Mouse (Mus musculus) megakaryocyte, embryonic 14.5 days (primary cell): Measurements from ENCODE around the gene Tceanc. TPM values are rescaled to one million over a fixed set of nuclear protein-coding genes. Genes with fewer than 3 reads are reported as not detected.

Experiments used
- H3K27me3 ChIP-seq: replicated peaks from 2 replicates; pipeline ENCODE3; 2012; ENCODE audit warnings: inconsistent platforms
- H3K36me3 ChIP-seq: replicated peaks from 2 replicates; pipeline ENCODE3; 2012; ENCODE audit warnings: low read length, inconsistent platforms, mixed read lengths
- H3K4me1 ChIP-seq: 2 replicates; pipeline ENCODE4 v1.6.1; 2012; ENCODE audit warnings: inconsistent platforms
- H3K4me3 ChIP-seq: replicated peaks from 2 replicates; pipeline ENCODE3; 2012; ENCODE audit warnings: moderate library complexity, mild to moderate bottlenecking, inconsistent platforms
- H3K9me3 ChIP-seq: 2 replicates; pipeline ENCODE4 v1.6.1; 2012; ENCODE audit warnings: inconsistent platforms
- FLI1 ChIP-seq: IDR thresholded peaks from 2 replicates; pipeline ENCODE4 v1.6.1; 2012; ENCODE audit warnings: low read length, inconsistent platforms, mixed read lengths
- GATA1 ChIP-seq: IDR thresholded peaks from 3 replicates; pipeline ENCODE4 v1.6.1; 2012; ENCODE audit warnings: mixed read lengths, low read length, inconsistent platforms, borderline replicate concordance
- polyA plus RNA-seq: library from polyadenylated mRNA; stranded (reverse); fragments of >175 nt; gene quantifications from 2 replicates; pipeline ENCODE4 v1.2.3, GENCODE M21; 2012; ENCODE audit warnings: low replicate concordance; ENCODE audit not compliant: insufficient read depth

The Tceanc gene
- 0.54 TPM in 1 of 2 replicates, not detected in the other for polyA plus RNA-seq

- Histone ChIP-seq H3K4me3 (no peak within 1 kb of the TSS), H3K27me3 (peaks cover 4% of the 10 kb centered on the region), H3K4me1 (peaks cover 28% of the 10 kb centered on the region), H3K36me3 (no peaks in the 10 kb centered on the region), H3K9me3 (no peaks in the 10 kb centered on the region)
- TF ChIP-seq GATA1, result no peak
- no peak for TF ChIP-seq FLI1
These were observed at the start of gene Tceanc for GRCm38 (mm10) chrX:166518345-166518744. Gene Tceanc, minus strand, starts transcription at chrX:166518567.

- Histone ChIP-seq H3K9me3 (0 out of 2 replicates have a peak, but pooled peaks cover 6% of the 10 kb centered on the region), H3K27me3 (peaks cover 15% of the 10 kb centered on the region), H3K4me1 (no peaks in the 10 kb centered on the region), H3K4me3 (no peak overlapping the region), H3K36me3 (no peaks in the 10 kb centered on the region)
- no peak for TF ChIP-seq GATA1
- TF ChIP-seq FLI1, result no peak
These were observed 47.6 kb upstream of the Tceanc start for GRCm38 (mm10) chrX:166565983-166566382.

GRCm38 (mm10) chrX:166565401-166565800 is 47.0 kb upstream of the Tceanc start:
- Histone ChIP-seq H3K4me3 (no peak overlapping the region), H3K4me1 (no peaks in the 10 kb centered on the region), H3K9me3 (0 out of 2 replicates have a peak, but pooled peaks cover 6% of the 10 kb centered on the region), H3K27me3 (peaks cover 17% of the 10 kb centered on the region), H3K36me3 (no peaks in the 10 kb centered on the region)
- no peak for TF ChIP-seq FLI1
- TF ChIP-seq GATA1, result no peak

GRCm38 (mm10) chrX:166564900-166565299 is 46.5 kb upstream of the Tceanc start:
- TF ChIP-seq FLI1 (no peak), GATA1 (no peak)
- Histone ChIP-seq H3K4me1 (no peaks in the 10 kb centered on the region), H3K4me3 (no peak overlapping the region), H3K27me3 (peaks cover 17% of the 10 kb centered on the region), H3K36me3 (no peaks in the 10 kb centered on the region), H3K9me3 (0 out of 2 replicates have a peak, but pooled peaks cover 6% of the 10 kb centered on the region)

- no peaks in the 10 kb centered on the region for H3K9me3 ChIP-seq
- TF ChIP-seq FLI1, result no peak
- TF ChIP-seq GATA1, result no peak
- no peaks in the 10 kb centered on the region for H3K4me1 ChIP-seq
- H3K27me3 ChIP-seq, result peaks cover 13% of the 10 kb centered on the region
- H3K4me3 ChIP-seq, result no peak overlapping the region
- H3K36me3 ChIP-seq, result no peaks in the 10 kb centered on the region
These were observed 41.0 kb upstream of the Tceanc start for GRCm38 (mm10) chrX:166559333-166559732.

- H3K4me3 ChIP-seq, result no peak overlapping the region
- peaks cover 24% of the 10 kb centered on the region for H3K27me3 ChIP-seq
- H3K36me3 ChIP-seq, result no peaks in the 10 kb centered on the region
- no peaks in the 10 kb centered on the region for H3K9me3 ChIP-seq
- TF ChIP-seq FLI1 (no peak), GATA1 (no peak)
- no peaks in the 10 kb centered on the region for H3K4me1 ChIP-seq
These were observed 34.0 kb upstream of the Tceanc start for GRCm38 (mm10) chrX:166552355-166552754.

GRCm38 (mm10) chrX:166546495-166546894 is 28.1 kb upstream of the Tceanc start:
- Histone ChIP-seq H3K9me3 (no peaks in the 10 kb centered on the region), H3K4me3 (no peak overlapping the region), H3K36me3 (no peaks in the 10 kb centered on the region), H3K4me1 (no peaks in the 10 kb centered on the region), H3K27me3 (peaks cover 34% of the 10 kb centered on the region)
- TF ChIP-seq GATA1 (no peak), FLI1 (no peak)

GRCm38 (mm10) chrX:166535138-166535537 is 16.8 kb upstream of the Tceanc start:
- Histone ChIP-seq H3K9me3 (no peaks in the 10 kb centered on the region), H3K27me3 (peaks cover 11% of the 10 kb centered on the region), H3K4me3 (no peak overlapping the region), H3K4me1 (no peaks in the 10 kb centered on the region), H3K36me3 (no peaks in the 10 kb centered on the region)
- TF ChIP-seq FLI1 (no peak), GATA1 (no peak)

GRCm38 (mm10) chrX:166533432-166533831 is 15.1 kb upstream of the Tceanc start:
- Histone ChIP-seq H3K36me3 (no peaks in the 10 kb centered on the region), H3K4me3 (no peak overlapping the region), H3K27me3 (peaks cover 13% of the 10 kb centered on the region), H3K9me3 (no peaks in the 10 kb centered on the region), H3K4me1 (no peaks in the 10 kb centered on the region)
- TF ChIP-seq FLI1 (no peak), GATA1 (no peak)

GRCm38 (mm10) chrX:166531671-166532070 is 13.3 kb upstream of the Tceanc start:
- peaks cover 13% of the 10 kb centered on the region for H3K27me3 ChIP-seq
- H3K9me3 ChIP-seq, result no peaks in the 10 kb centered on the region
- TF ChIP-seq FLI1 (no peak), GATA1 (no peak)
- no peak overlapping the region for H3K4me3 ChIP-seq
- H3K36me3 ChIP-seq, result no peaks in the 10 kb centered on the region
- no peaks in the 10 kb centered on the region for H3K4me1 ChIP-seq

- no peaks in the 10 kb centered on the region for H3K4me1 ChIP-seq
- H3K9me3 ChIP-seq, result no peaks in the 10 kb centered on the region
- no peak overlapping the region for H3K4me3 ChIP-seq
- H3K27me3 ChIP-seq, result peaks cover 13% of the 10 kb centered on the region
- TF ChIP-seq FLI1 (no peak), GATA1 (no peak)
- no peaks in the 10 kb centered on the region for H3K36me3 ChIP-seq
These were observed 9.8 kb upstream of the Tceanc start for GRCm38 (mm10) chrX:166528126-166528525.
